Mouse (Mus musculus) lung, embryonic 15.5 days (tissue): ENCODE measurements around the gene Trim37. TPM values are rescaled to one million over a fixed set of nuclear protein-coding genes. Genes with fewer than 3 reads are reported as not detected.

Experiments
- ATAC-seq: fragments of 200-750 bp; cut with Nextera tagmentation; 2 replicates; pipeline ENCODE4 v1.8.0; 2017; ENCODE audit warnings: moderate number of reproducible peaks, borderline replicate concordance; ENCODE audit not compliant: low FRiP score, low TSS enrichment; ENCODE audit errors: extremely low read depth
- H3K27ac ChIP-seq: fragments of 300-500 bp; sonication (generic); 2 replicates; pipeline ENCODE4 v1.5.1; 2015; ENCODE audit warnings: moderate library complexity, mild to moderate bottlenecking, inconsistent platforms
- H3K27me3 ChIP-seq: fragments of 300-500 bp; sonication (generic); 2 replicates; pipeline ENCODE4 v1.6.1; 2015; ENCODE audit warnings: inconsistent platforms
- H3K36me3 ChIP-seq: fragments of 300-500 bp; sonication (generic); 2 replicates; pipeline ENCODE4 v1.6.1; 2015; ENCODE audit warnings: inconsistent platforms
- H3K4me1 ChIP-seq: fragments of 300-500 bp; sonication (generic); 2 replicates; pipeline ENCODE4 v1.6.1; 2015; ENCODE audit warnings: inconsistent platforms
- H3K4me2 ChIP-seq: fragments of 300-500 bp; sonication (generic); 2 replicates; pipeline ENCODE4 v1.6.1; 2015; ENCODE audit warnings: inconsistent platforms, mild to moderate bottlenecking, moderate library complexity
- H3K4me3 ChIP-seq: fragments of 300-500 bp; sonication (generic); 2 replicates; pipeline ENCODE4 v1.5.1; 2015; ENCODE audit warnings: mild to moderate bottlenecking, inconsistent platforms
- H3K9ac ChIP-seq: fragments of 300-500 bp; sonication (generic); 2 replicates; pipeline ENCODE4 v1.6.1; 2015; ENCODE audit warnings: inconsistent platforms
- H3K9me3 ChIP-seq: fragments of 300-500 bp; sonication (generic); 2 replicates; pipeline ENCODE4 v1.6.1; 2016; ENCODE audit warnings: inconsistent platforms
- WGBS: fragments of 180-500 bp; shearing (Covaris S2); methylation state at CpG from one replicate; pipeline ENCODE4 v1.1.7; 2015; 5-methylcytosine and 5-hydroxymethylcytosine counted together
- polyA plus RNA-seq: library from polyadenylated mRNA; unstranded; fragments of >200 nt; fragmentation: Nextera tagmentation; extraction: Ambion mirVana; gene quantifications from 2 replicates; pipeline ENCODE4 v1.2.1, GENCODE M21; 2015

Gene Trim37
- polyA plus RNA-seq, 1 experiment from 2014 or later, result 30.6 TPM

GRCm38 (mm10) chr11:87125562-87125961 lies 1.3 kb upstream of the Trim37 start:
- no peak for ATAC-seq
- peak overlapping the region; percentile 67 for H3K4me2 ChIP-seq
- H3K4me3 ChIP-seq, result no peak overlapping the region
- no peak overlapping the region for H3K9ac ChIP-seq
- WGBS, result 42% methylated on average over 4 of the region's 4 CpGs
- H3K4me1 ChIP-seq, result peaks cover 10% of the 10 kb centered on the region
- H3K9me3 ChIP-seq, result no peaks in the 10 kb centered on the region
- peak overlapping the region; percentile 11; the same call in 1 of the 2 replicates for H3K27ac ChIP-seq
- peaks cover 36% of the 10 kb centered on the region for H3K36me3 ChIP-seq
- no peaks in the 10 kb centered on the region for H3K27me3 ChIP-seq

GRCm38 (mm10) chr11:87126281-87126823 lies 525 bp upstream of the Trim37 start:
- Histone ChIP-seq H3K4me1 (peaks cover 10% of the 10 kb centered on the region), H3K27me3 (no peaks in the 10 kb centered on the region), H3K27ac (peak overlapping the region; percentile 77), H3K4me3 (peak overlapping the region; percentile 69), H3K36me3 (peaks cover 31% of the 10 kb centered on the region), H3K9ac (peak overlapping the region; percentile 33; the same call in 1 of the 2 replicates), H3K9me3 (no peaks in the 10 kb centered on the region), H3K4me2 (peak overlapping the region; percentile 67)
- WGBS, result 1% methylated on average over 12 of the region's 12 CpGs
- ATAC-seq, result 0 out of 2 replicates have a peak, but pooled peaks have one; percentile 14

- 85% methylated on average over 4 of the region's 4 CpGs for WGBS
Measured at GRCm38 (mm10) chr11:87136233-87136632, 9.4 kb downstream of the Trim37 start.

GRCm38 (mm10) chr11:87158012-87158411 lies 31.1 kb downstream of the Trim37 start:
- Histone ChIP-seq H3K9ac (no peak overlapping the region), H3K4me3 (no peak overlapping the region), H3K4me1 (no peaks in the 10 kb centered on the region), H3K27ac (no peak overlapping the region), H3K36me3 (no peaks in the 10 kb centered on the region), H3K9me3 (no peaks in the 10 kb centered on the region), H3K27me3 (no peaks in the 10 kb centered on the region), H3K4me2 (no peak overlapping the region)
- 85% methylated on average over 2 of the region's 2 CpGs for WGBS
- no peak for ATAC-seq

More at GRCm38 (mm10) chr11:87136233-87136632, 9.4 kb downstream of the Trim37 start:
- Histone ChIP-seq H3K4me2 (no peak overlapping the region), H3K27me3 (no peaks in the 10 kb centered on the region), H3K36me3 (peaks cover 6% of the 10 kb centered on the region), H3K4me1 (no peaks in the 10 kb centered on the region), H3K4me3 (no peak overlapping the region), H3K27ac (no peak overlapping the region), H3K9me3 (no peaks in the 10 kb centered on the region), H3K9ac (no peak overlapping the region)
- no peak for ATAC-seq

GRCm38 (mm10) chr11:87162687-87163086 lies 35.8 kb downstream of the Trim37 start:
- Histone ChIP-seq H3K27ac (no peak overlapping the region), H3K36me3 (peaks cover 22% of the 10 kb centered on the region), H3K9ac (no peak overlapping the region), H3K4me1 (no peaks in the 10 kb centered on the region), H3K4me3 (no peak overlapping the region), H3K27me3 (no peaks in the 10 kb centered on the region), H3K9me3 (no peaks in the 10 kb centered on the region), H3K4me2 (no peak overlapping the region)
- no peak for ATAC-seq
- 69% methylated on average over 4 of the region's 4 CpGs for WGBS

- Histone ChIP-seq H3K4me1 (no peaks in the 10 kb centered on the region), H3K36me3 (peaks cover 30% of the 10 kb centered on the region), H3K4me2 (no peak overlapping the region), H3K27ac (no peak overlapping the region), H3K9ac (no peak overlapping the region), H3K9me3 (no peaks in the 10 kb centered on the region), H3K4me3 (no peak overlapping the region), H3K27me3 (no peaks in the 10 kb centered on the region)
- no peak for ATAC-seq
Measured at GRCm38 (mm10) chr11:87163751-87164150, 36.9 kb downstream of the Trim37 start.

- no peaks in the 10 kb centered on the region for H3K9me3 ChIP-seq
- 75% methylated on average over 5 of the region's 5 CpGs for WGBS
- no peaks in the 10 kb centered on the region for H3K4me1 ChIP-seq
- H3K27ac ChIP-seq, result no peak overlapping the region
- no peak overlapping the region for H3K4me3 ChIP-seq
- peaks cover 15% of the 10 kb centered on the region; the same call in 1 of the 2 replicates for H3K36me3 ChIP-seq
- no peak overlapping the region for H3K9ac ChIP-seq
- no peak overlapping the region for H3K4me2 ChIP-seq
- no peaks in the 10 kb centered on the region for H3K27me3 ChIP-seq
- ATAC-seq, result no peak
Measured at GRCm38 (mm10) chr11:87173625-87174024, 46.7 kb downstream of the Trim37 start.

- ATAC-seq, result no peak
- no peak overlapping the region for H3K4me2 ChIP-seq
Measured at GRCm38 (mm10) chr11:87175031-87175430, 48.2 kb downstream of the Trim37 start.

GRCm38 (mm10) chr11:87212313-87212712 lies 85.4 kb downstream of the Trim37 start:
- H3K36me3 ChIP-seq, result peaks cover 10% of the 10 kb centered on the region
- 64% methylated on average over 5 of the region's 5 CpGs for WGBS

More at GRCm38 (mm10) chr11:87175031-87175430, 48.2 kb downstream of the Trim37 start:
- 97% methylated on average over 4 of the region's 4 CpGs for WGBS
- Histone ChIP-seq H3K9me3 (no peaks in the 10 kb centered on the region), H3K27me3 (no peaks in the 10 kb centered on the region), H3K27ac (no peak overlapping the region), H3K4me1 (no peaks in the 10 kb centered on the region), H3K9ac (no peak overlapping the region), H3K4me3 (no peak overlapping the region), H3K36me3 (0 out of 2 replicates have a peak, but pooled peaks cover 11% of the 10 kb centered on the region)

GRCm38 (mm10) chr11:87222686-87223085 lies 95.8 kb downstream of the Trim37 start:
- Histone ChIP-seq H3K9ac (no peak overlapping the region), H3K4me2 (no peak overlapping the region), H3K4me3 (no peak overlapping the region), H3K36me3 (peaks cover 5% of the 10 kb centered on the region; the same call in 1 of the 2 replicates), H3K27me3 (no peaks in the 10 kb centered on the region), H3K4me1 (0 out of 2 replicates have a peak, but pooled peaks cover 3% of the 10 kb centered on the region), H3K9me3 (no peaks in the 10 kb centered on the region), H3K27ac (no peak overlapping the region)
- no peak for ATAC-seq
- 70% methylated on average over 3 of the region's 3 CpGs for WGBS

More at GRCm38 (mm10) chr11:87212313-87212712, 85.4 kb downstream of the Trim37 start:
- no peak overlapping the region for H3K4me3 ChIP-seq
- no peak overlapping the region for H3K27ac ChIP-seq
- no peak for ATAC-seq
- H3K9ac ChIP-seq, result no peak overlapping the region
- H3K9me3 ChIP-seq, result no peaks in the 10 kb centered on the region
- H3K27me3 ChIP-seq, result no peaks in the 10 kb centered on the region
- no peaks in the 10 kb centered on the region for H3K4me1 ChIP-seq
- no peak overlapping the region for H3K4me2 ChIP-seq

GRCm38 (mm10) chr11:87227056-87227455 lies 100.2 kb downstream of the Trim37 start:
- Histone ChIP-seq H3K4me3 (no peak overlapping the region), H3K36me3 (0 out of 2 replicates have a peak, but pooled peaks cover 5% of the 10 kb centered on the region), H3K27me3 (no peaks in the 10 kb centered on the region), H3K9ac (no peak overlapping the region), H3K9me3 (no peaks in the 10 kb centered on the region), H3K4me1 (no peaks in the 10 kb centered on the region), H3K4me2 (no peak overlapping the region), H3K27ac (no peak overlapping the region)
- no peak for ATAC-seq
- WGBS, result 81% methylated on average over 5 of the region's 5 CpGs

GRCm38 (mm10) chr11:87233377-87233776 lies 106.5 kb downstream of the Trim37 start:
- no peak overlapping the region for H3K4me3 ChIP-seq
- WGBS, result 84% methylated on average over 5 of the region's 5 CpGs
- no peaks in the 10 kb centered on the region for H3K9me3 ChIP-seq
- ATAC-seq, result no peak
- H3K4me1 ChIP-seq, result no peaks in the 10 kb centered on the region
- H3K4me2 ChIP-seq, result no peak overlapping the region
- no peaks in the 10 kb centered on the region for H3K36me3 ChIP-seq
- no peak overlapping the region for H3K27ac ChIP-seq
- H3K9ac ChIP-seq, result no peak overlapping the region
- H3K27me3 ChIP-seq, result no peaks in the 10 kb centered on the region
